Comparison of ENCODE assay signal across 9 mouse cellular contexts in genomic region chr1:133159128-133159564, GRCm38 (mm10). TPM values are rescaled to one million over a fixed set of nuclear protein-coding genes. Genes with fewer than 3 reads are reported as not detected.
DNase-seq lines count a peak whose midpoint lies in the region; ATAC-seq lines count a peak whose summit lies in the region.
"Had no signal": no experiment of that assay in that cellular context is flagged by ENCODE, and none has a peak within 500 bp of the region (broad histone marks: within the 10 kb centered on the region; RNA-seq: fewer than 3 reads in every experiment).

No protein-coding gene starts in this region.

- H3K27me3 ChIP-seq in embryonic facial prominence, embryonic 13.5 days = peaks cover 43% of the 10 kb centered on the region
- peaks cover 69% of the 10 kb centered on the region for H3K27me3 ChIP-seq in embryonic facial prominence, embryonic 10.5 days (replicated peaks; ENCODE audit: low read depth, poor library complexity, severe bottlenecking)
- H3K27me3 ChIP-seq in midbrain, embryonic 14.5 days (ENCODE audit: control insufficient read depth, insufficient read depth, low read length) = peaks cover 22% of the 10 kb centered on the region
- peaks cover 63% of the 10 kb centered on the region for H3K27me3 ChIP-seq in midbrain, embryonic 10.5 days (ENCODE audit: low read depth, poor library complexity, severe bottlenecking)
- peaks cover 21% of the 10 kb centered on the region for H3K27me3 ChIP-seq in stomach, embryonic 15.5 days (replicated peaks)

- 0 out of 2 replicates have a peak overlapping the region, but pooled peaks have one; percentile 46 for H3K9ac ChIP-seq in embryonic facial prominence, embryonic 13.5 days
- H3K9ac ChIP-seq in midbrain, embryonic 14.5 days (replicated peaks; ENCODE audit: low read length) = no peak overlapping the region
- no peak overlapping the region for H3K9ac ChIP-seq in stomach, embryonic 15.5 days
- H3K9ac ChIP-seq: midbrain, embryonic 12.5 days had no signal

- H3K4me1 ChIP-seq in embryonic facial prominence, embryonic 13.5 days = peaks cover 21% of the 10 kb centered on the region
- peaks cover 9% of the 10 kb centered on the region for H3K4me1 ChIP-seq in embryonic facial prominence, embryonic 10.5 days
- H3K4me1 ChIP-seq in midbrain, embryonic 14.5 days (ENCODE audit: control insufficient read depth, insufficient read depth, low read length) = peaks cover 7% of the 10 kb centered on the region; the same call in 1 of the 2 replicates
- peaks cover 19% of the 10 kb centered on the region for H3K4me1 ChIP-seq in midbrain, embryonic 10.5 days
- peaks cover 18% of the 10 kb centered on the region for H3K4me1 ChIP-seq in stomach, embryonic 15.5 days

- ATAC-seq in embryonic facial prominence, embryonic 13.5 days (ENCODE audit: insufficient number of reproducible peaks, insufficient read depth, low FRiP score, low TSS enrichment, low read depth) = no peak
- no peak for ATAC-seq in midbrain, embryonic 14.5 days (ENCODE audit: low FRiP score, low TSS enrichment)
- ATAC-seq in stomach, embryonic 15.5 days (ENCODE audit: insufficient read depth, low FRiP score, low read depth) = no peak

- H3K36me3 ChIP-seq in embryonic facial prominence, embryonic 13.5 days = no peaks in the 10 kb centered on the region
- H3K36me3 ChIP-seq in embryonic facial prominence, embryonic 10.5 days (replicated peaks) = no peaks in the 10 kb centered on the region
- H3K36me3 ChIP-seq in midbrain, embryonic 14.5 days (ENCODE audit: control insufficient read depth, insufficient read depth, low read length) = no peaks in the 10 kb centered on the region
- no peaks in the 10 kb centered on the region for H3K36me3 ChIP-seq in midbrain, embryonic 10.5 days
- H3K36me3 ChIP-seq in stomach, embryonic 15.5 days = no peaks in the 10 kb centered on the region
- H3K36me3 ChIP-seq: midbrain, embryonic 12.5 days had no signal

- peak overlapping the region; percentile 69 for H3K27ac ChIP-seq in embryonic facial prominence, embryonic 13.5 days
- H3K27ac ChIP-seq in embryonic facial prominence, embryonic 10.5 days (replicated peaks) = no peak overlapping the region
- no peak overlapping the region for H3K27ac ChIP-seq in midbrain, embryonic 14.5 days (replicated peaks; ENCODE audit: low read depth, low read length)
- no peak overlapping the region for H3K27ac ChIP-seq in midbrain, embryonic 10.5 days (replicated peaks)
- peak overlapping the region; percentile 73 for H3K27ac ChIP-seq in stomach, embryonic 15.5 days
- H3K27ac ChIP-seq: midbrain, embryonic 12.5 days had no signal

- H3K4me3 ChIP-seq in embryonic facial prominence, embryonic 13.5 days = no peak overlapping the region
- H3K4me3 ChIP-seq in embryonic facial prominence, embryonic 10.5 days = no peak overlapping the region
- H3K4me3 ChIP-seq in midbrain, embryonic 14.5 days (replicated peaks; ENCODE audit: low read depth, low read length) = no peak overlapping the region
- no peak overlapping the region for H3K4me3 ChIP-seq in midbrain, embryonic 10.5 days
- no peak overlapping the region for H3K4me3 ChIP-seq in stomach, embryonic 15.5 days (replicated peaks)
- H3K4me3 ChIP-seq: midbrain, embryonic 12.5 days had no signal

- peak overlapping the region; percentile 33 for H3K4me2 ChIP-seq in embryonic facial prominence, embryonic 13.5 days
- no peak overlapping the region for H3K4me2 ChIP-seq in midbrain, embryonic 14.5 days (ENCODE audit: low read length)
- peak overlapping the region; percentile 44 for H3K4me2 ChIP-seq in stomach, embryonic 15.5 days
- H3K4me2 ChIP-seq: midbrain, embryonic 12.5 days had no signal

- DNase-seq in embryonic facial prominence, embryonic 10.5 days (ENCODE audit: low spot score) = no peak
- peak; percentile 39 for DNase-seq in midbrain, embryonic 14.5 days
- no peak for DNase-seq in midbrain, embryonic 10.5 days (ENCODE audit: low spot score)
- DNase-seq in heart, postnatal 4 days = peak; percentile 53
- peak; percentile 76 for DNase-seq in lung, postnatal 10 days
- DNase-seq in urinary bladder, postnatal 14 days (ENCODE audit: low spot score) = no peak

- WGBS in embryonic facial prominence, embryonic 13.5 days = 44% methylated on average over 7 of the region's 7 CpGs
- 68% methylated on average over 7 of the region's 7 CpGs for WGBS in embryonic facial prominence, embryonic 10.5 days
- 60% methylated on average over 7 of the region's 7 CpGs for WGBS in midbrain, embryonic 14.5 days
- WGBS in midbrain, embryonic 10.5 days = 70% methylated on average over 7 of the region's 7 CpGs
- WGBS in stomach, embryonic 15.5 days = 7% methylated on average over 7 of the region's 7 CpGs

- H3K9me3 ChIP-seq in embryonic facial prominence, embryonic 13.5 days = no peaks in the 10 kb centered on the region
- H3K9me3 ChIP-seq in embryonic facial prominence, embryonic 10.5 days = no peaks in the 10 kb centered on the region
- H3K9me3 ChIP-seq in midbrain, embryonic 14.5 days (ENCODE audit: control insufficient read depth, low read length) = no peaks in the 10 kb centered on the region
- no peaks in the 10 kb centered on the region for H3K9me3 ChIP-seq in midbrain, embryonic 10.5 days (replicated peaks)
- no peaks in the 10 kb centered on the region for H3K9me3 ChIP-seq in stomach, embryonic 15.5 days
- H3K9me3 ChIP-seq: midbrain, embryonic 12.5 days had no signal

RNA-seq across cellular contexts. Expression of gene Plekha6, which starts 4.9 kb away (rescaled TPM):
- polyA plus RNA-seq in embryonic facial prominence, embryonic 13.5 days (2015; fragmentation: Nextera tagmentation; extraction: Ambion mirVana) = 4.0 and 5.0 TPM in 2 replicates
- 3.4 and 3.7 TPM in 2 replicates for polyA plus RNA-seq in embryonic facial prominence, embryonic 10.5 days (2016; fragmentation: Nextera tagmentation; extraction: Ambion mirVana)
- polyA plus RNA-seq in midbrain, embryonic 14.5 days (2014; fragmentation: Nextera tagmentation; extraction: Ambion mirVana) = 18.4 and 25.4 TPM in 2 replicates
- 12.5 and 15.7 TPM in 2 replicates for polyA plus RNA-seq in midbrain, embryonic 10.5 days (2016; fragmentation: Nextera tagmentation; extraction: Ambion mirVana)
- 10 to 100 TPM; 42.1 to 45.9 TPM for total RNA-seq in heart, postnatal 4 days (2021)
- polyA plus RNA-seq in stomach, embryonic 15.5 days (2015; fragmentation: Nextera tagmentation; extraction: Ambion mirVana) = 16.5 and 17.4 TPM in 2 replicates

RNA-seq across cellular contexts. Expression of gene Ppp1r15b, which starts 28.2 kb away (rescaled TPM):
- 32.0 and 35.2 TPM in 2 replicates for polyA plus RNA-seq in embryonic facial prominence, embryonic 13.5 days (2015; fragmentation: Nextera tagmentation; extraction: Ambion mirVana)
- 49.4 and 57.3 TPM in 2 replicates for polyA plus RNA-seq in embryonic facial prominence, embryonic 10.5 days (2016; fragmentation: Nextera tagmentation; extraction: Ambion mirVana)
- 18.1 and 36.2 TPM in 2 replicates for polyA plus RNA-seq in midbrain, embryonic 14.5 days (2014; fragmentation: Nextera tagmentation; extraction: Ambion mirVana)
- polyA plus RNA-seq in midbrain, embryonic 10.5 days (2016; fragmentation: Nextera tagmentation; extraction: Ambion mirVana) = 48.9 and 56.8 TPM in 2 replicates
- total RNA-seq in heart, postnatal 4 days (2021) = 10 to 100 TPM; 41.6 to 44.4 TPM
- 39.3 and 47.8 TPM in 2 replicates for polyA plus RNA-seq in stomach, embryonic 15.5 days (2015; fragmentation: Nextera tagmentation; extraction: Ambion mirVana)

Comparison
In these comparisons a context has a peak if more than half of its experiments do, and no peak if none do; other contexts are left out.
1. H3K27ac ChIP-seq: peak in embryonic facial prominence, embryonic 13.5 days (single experiment) and stomach, embryonic 15.5 days (single experiment); none in embryonic facial prominence, embryonic 10.5 days (single experiment), midbrain, embryonic 14.5 days (single experiment) and midbrain, embryonic 10.5 days (single experiment).
2. DNase-seq: peak in midbrain, embryonic 14.5 days (single experiment), heart, postnatal 4 days (single experiment) and lung, postnatal 10 days (single experiment); none in embryonic facial prominence, embryonic 10.5 days (single experiment), midbrain, embryonic 10.5 days (single experiment) and urinary bladder, postnatal 14 days (single experiment).